Mouse (Mus musculus) right cerebral cortex, adult 2 months (tissue): ENCODE data around the gene Olfr522.
"Not testable (repeated sequence)": the region's sequence is repeated elsewhere in the genome, so short reads cannot be mapped to it uniquely, and the experiment has no call there.

Experiments
- DNase-seq, 2 experiments: peaks; one replicate each; pipeline ENCODE4 v3.0.0; 2021 to 2022; ENCODE audit warnings: low spot score in 2 of 2

The Olfr522 gene

GRCm38 (mm10) chr7:140160363-140160762, 4.2 kb downstream of the Olfr522 start:
- no peak for DNase-seq

- peak; percentile 77 to 81 for DNase-seq
These were observed 10.2 kb downstream of the Olfr522 start, which contains the start of gene Sprn for GRCm38 (mm10) chr7:140154218-140154927. TSS of gene Sprn (minus strand) at chr7:140154877.

GRCm38 (mm10) chr7:140153829-140154217, 10.7 kb downstream of the Olfr522 start:
- DNase-seq, result no peak

GRCm38 (mm10) chr7:140153383-140153782, 11.2 kb downstream of the Olfr522 start:
- peak in 1 of 2 experiments; percentile 62 for DNase-seq

- DNase-seq, result no peak
These were observed 20.0 kb downstream of the Olfr522 start for GRCm38 (mm10) chr7:140144550-140144949.

GRCm38 (mm10) chr7:140141350-140141749, 23.2 kb downstream of the Olfr522 start:
- peak; percentile 59 to 66 for DNase-seq

GRCm38 (mm10) chr7:140138021-140138310, 26.6 kb downstream of the Olfr522 start:
- DNase-seq, result no peak

- DNase-seq, result peak; percentile 97 to 99
These were observed 27.2 kb downstream of the Olfr522 start, which contains the start of gene Mtg1 for GRCm38 (mm10) chr7:140137135-140138020. TSS of gene Mtg1 (plus strand) at chr7:140137564.

- no peak for DNase-seq
These were observed 29.3 kb downstream of the Olfr522 start for GRCm38 (mm10) chr7:140135106-140135770.

GRCm38 (mm10) chr7:140134033-140134432, 30.5 kb downstream of the Olfr522 start:
- not testable (repeated sequence) for DNase-seq

- not testable (repeated sequence) for DNase-seq
These were observed 32.4 kb downstream of the Olfr522 start for GRCm38 (mm10) chr7:140132184-140132583.

GRCm38 (mm10) chr7:140127911-140128310, 36.7 kb downstream of the Olfr522 start:
- DNase-seq, result no peak

- DNase-seq, result no peak
These were observed 37.6 kb downstream of the Olfr522 start for GRCm38 (mm10) chr7:140126934-140127333.

GRCm38 (mm10) chr7:140126022-140126350, 38.6 kb downstream of the Olfr522 start:
- DNase-seq, result no peak

- DNase-seq, result peak; percentile 84 to 85
These were observed 39.1 kb downstream of the Olfr522 start for GRCm38 (mm10) chr7:140125278-140126021.

- no peak for DNase-seq
These were observed 40.2 kb downstream of the Olfr522 start for GRCm38 (mm10) chr7:140124382-140124781.

GRCm38 (mm10) chr7:140122765-140123164, 41.8 kb downstream of the Olfr522 start:
- DNase-seq, result no peak

GRCm38 (mm10) chr7:140121338-140121910, 43.1 kb downstream of the Olfr522 start:
- DNase-seq, result no peak

GRCm38 (mm10) chr7:140120484-140120883, 44.1 kb downstream of the Olfr522 start:
- no peak for DNase-seq

- DNase-seq, result peak; percentile 82 to 85
These were observed 48.1 kb downstream of the Olfr522 start, which contains the start of gene Echs1 for GRCm38 (mm10) chr7:140116329-140117054. TSS of gene Echs1 (minus strand) at chr7:140116476.
